Mouse (Mus musculus): ENCODE data around the gene Slc5a5. TPM values are rescaled to one million over a fixed set of nuclear protein-coding genes. Genes with fewer than 3 reads are reported as not detected.

The Slc5a5 gene
- total and polyA plus RNA-seq, 2 experiments from 2014 or later: 0.05 TPM; not detected in 1

DNA sequence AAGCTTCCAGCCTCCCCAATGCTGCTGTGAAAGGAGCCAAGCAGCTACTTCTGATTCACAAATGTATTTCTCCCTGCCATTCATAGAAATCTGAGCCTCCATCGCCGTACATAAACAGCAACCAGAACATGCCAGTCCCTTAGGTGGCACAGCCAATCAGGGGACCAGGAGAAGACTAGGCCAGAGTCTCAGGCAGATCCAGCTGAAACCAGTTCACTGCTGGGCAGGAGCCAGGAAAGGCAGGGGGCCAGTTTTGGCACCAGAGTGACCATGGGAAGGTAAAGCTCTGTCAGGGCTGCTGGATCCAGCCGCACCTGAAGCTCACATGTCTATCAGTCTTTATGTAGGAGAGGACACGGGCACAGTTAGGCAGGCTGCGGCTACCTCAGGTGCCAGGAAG lies 1.9 kb downstream of the Slc5a5 start:
- no peak overlapping the region for H3K4me2 ChIP-seq (ENCODE audit: low read depth, low read length)
- DNase-seq (ENCODE audit: low spot score): no peak
- TF ChIP-seq CTCF (IDR thresholded peaks at IDR 0.05; ENCODE audit: low read depth) (no peak), EP300 (IDR thresholded peaks at IDR 0.05; ENCODE audit: low read depth) (no peak)
- no peak overlapping the region for H3K4me3 ChIP-seq (ENCODE audit: low read depth, low read length)
- no peaks in the 10 kb centered on the region; the same call in 1 of the 2 replicates for H3K4me1 ChIP-seq (ENCODE audit: control insufficient read depth, insufficient read depth)
- H3K27me3 ChIP-seq (ENCODE audit: control insufficient read depth, insufficient read depth, low read length): peaks cover 38% of the 10 kb centered on the region
- no peak for ATAC-seq (ENCODE audit: insufficient read depth, low read depth)
- WGBS: 89% methylated on average over 5 of the region's 5 CpGs
- H3K9ac ChIP-seq (replicated peaks; ENCODE audit: low read depth, low read length): no peak overlapping the region
- peaks cover 19% of the 10 kb centered on the region for H3K36me3 ChIP-seq (replicated peaks; ENCODE audit: control insufficient read depth, insufficient read depth, low read length)
- no peak overlapping the region for H3K27ac ChIP-seq (ENCODE audit: low read depth)
- H3K9me3 ChIP-seq (replicated peaks; ENCODE audit: control insufficient read depth, low read length): no peaks in the 10 kb centered on the region

DNA sequence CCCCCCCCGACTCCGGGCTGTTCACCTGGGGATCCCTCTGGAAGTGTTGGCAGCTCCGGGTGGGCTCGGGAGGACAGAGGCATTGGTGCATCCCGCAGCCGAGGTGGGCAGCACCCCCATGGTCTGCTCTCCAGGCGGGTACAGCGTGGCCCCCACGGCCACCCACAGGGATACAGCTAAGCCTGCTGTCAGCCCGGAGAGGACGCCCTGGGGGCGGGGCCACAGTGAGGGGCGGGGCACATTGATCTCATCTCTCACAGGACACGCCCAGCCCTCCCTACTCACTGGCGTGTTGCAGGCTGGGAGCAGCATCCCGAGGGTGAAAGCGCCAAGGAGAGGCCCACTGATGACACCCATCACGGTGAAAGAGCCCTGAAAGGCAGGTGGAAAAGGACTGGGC lies 4.9 kb downstream of the Slc5a5 start:
- DNase-seq (ENCODE audit: low spot score) (no peak), ATAC-seq (ENCODE audit: insufficient read depth, low read depth) (no peak)
- no peak for TF ChIP-seq EP300 (IDR thresholded peaks at IDR 0.05; ENCODE audit: low read depth)
- TF ChIP-seq CTCF (IDR thresholded peaks at IDR 0.05; ENCODE audit: low read depth): no peak
- Histone ChIP-seq H3K27ac (ENCODE audit: low read depth) (no peak overlapping the region), H3K4me1 (ENCODE audit: control insufficient read depth, insufficient read depth) (no peaks in the 10 kb centered on the region; the same call in 1 of the 2 replicates), H3K4me3 (ENCODE audit: low read depth, low read length) (no peak overlapping the region), H3K4me2 (ENCODE audit: low read depth, low read length) (no peak overlapping the region), H3K9me3 (replicated peaks; ENCODE audit: control insufficient read depth, low read length) (no peaks in the 10 kb centered on the region), H3K36me3 (replicated peaks; ENCODE audit: control insufficient read depth, insufficient read depth, low read length) (no peaks in the 10 kb centered on the region), H3K27me3 (ENCODE audit: control insufficient read depth, insufficient read depth, low read length) (peaks cover 30% of the 10 kb centered on the region), H3K9ac (replicated peaks; ENCODE audit: low read depth, low read length) (no peak overlapping the region)
- WGBS: 7% methylated on average over 17 of the region's 18 CpGs

DNA sequence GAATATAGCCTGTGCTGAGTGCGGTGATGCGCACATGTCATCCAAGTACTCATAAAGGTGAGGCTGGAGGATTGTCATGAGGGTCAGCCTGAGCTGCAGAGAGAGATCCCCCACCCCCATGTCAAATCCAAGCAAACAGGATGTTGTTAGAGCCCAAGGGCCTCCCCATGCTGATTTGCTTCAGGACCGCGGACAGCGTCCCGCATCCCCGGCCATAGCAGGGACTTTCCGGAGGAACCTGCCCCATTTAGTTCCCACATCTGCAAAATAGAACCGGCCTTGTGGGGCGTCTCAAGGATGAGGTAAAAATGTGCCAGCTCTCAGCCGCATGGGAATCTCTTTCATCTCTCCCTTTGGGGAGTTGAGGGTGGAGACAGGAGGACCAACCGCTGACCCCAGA lies 6.9 kb downstream of the Slc5a5 start:
- H3K27me3 ChIP-seq (ENCODE audit: control insufficient read depth, insufficient read depth, low read length): peaks cover 10% of the 10 kb centered on the region
- no peak overlapping the region for H3K9ac ChIP-seq (replicated peaks; ENCODE audit: low read depth, low read length)
- no peak; the same call in 1 of the 2 replicates for ATAC-seq (ENCODE audit: insufficient read depth, low read depth)
- no peaks in the 10 kb centered on the region for H3K9me3 ChIP-seq (replicated peaks; ENCODE audit: control insufficient read depth, low read length)
- no peak overlapping the region for H3K4me2 ChIP-seq (ENCODE audit: low read depth, low read length)
- H3K36me3 ChIP-seq (replicated peaks; ENCODE audit: control insufficient read depth, insufficient read depth, low read length): no peaks in the 10 kb centered on the region
- H3K27ac ChIP-seq (ENCODE audit: low read depth): no peak overlapping the region
- WGBS: 13% methylated on average over 12 of the region's 12 CpGs
- DNase-seq (ENCODE audit: low spot score): no peak
- TF ChIP-seq CTCF (IDR thresholded peaks at IDR 0.05; ENCODE audit: low read depth) (no peak), EP300 (IDR thresholded peaks at IDR 0.05; ENCODE audit: low read depth) (no peak)
- H3K4me3 ChIP-seq (ENCODE audit: low read depth, low read length): no peak overlapping the region
- H3K4me1 ChIP-seq (ENCODE audit: control insufficient read depth, insufficient read depth): peaks cover 5% of the 10 kb centered on the region; the same call in 1 of the 2 replicates

DNA sequence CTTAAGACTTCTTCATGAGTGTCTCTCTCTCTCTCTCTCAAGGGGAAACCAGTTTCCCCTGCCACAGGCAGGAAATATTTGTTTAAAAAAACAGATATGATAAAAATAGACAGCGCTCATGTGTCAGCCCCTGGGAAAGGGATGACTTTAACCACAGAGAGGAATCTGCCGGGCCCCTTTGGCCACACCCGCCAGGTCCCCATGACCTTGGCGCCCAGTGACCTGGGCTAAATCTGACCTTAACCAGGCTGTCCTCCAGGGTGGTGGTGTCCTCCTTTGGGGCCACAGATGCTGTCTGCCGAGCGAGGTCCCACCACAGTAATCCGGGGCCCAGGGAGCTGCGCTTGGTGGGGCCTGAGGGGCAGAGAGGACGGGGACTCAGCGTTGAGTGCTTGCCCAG lies 7.9 kb downstream of the Slc5a5 start:
- no peak overlapping the region for H3K4me2 ChIP-seq (ENCODE audit: low read depth, low read length)
- H3K27ac ChIP-seq (ENCODE audit: low read depth): no peak overlapping the region
- H3K4me3 ChIP-seq (ENCODE audit: low read depth, low read length): no peak overlapping the region
- 71% methylated on average over 10 of the region's 10 CpGs for WGBS
- H3K4me1 ChIP-seq (ENCODE audit: control insufficient read depth, insufficient read depth): peaks cover 5% of the 10 kb centered on the region; the same call in 1 of the 2 replicates
- ATAC-seq (ENCODE audit: insufficient read depth, low read depth) (no peak), DNase-seq (ENCODE audit: low spot score) (no peak)
- TF ChIP-seq EP300 (IDR thresholded peaks at IDR 0.05; ENCODE audit: low read depth) (no peak), CTCF (IDR thresholded peaks at IDR 0.05; ENCODE audit: low read depth) (no peak)
- 0 out of 2 replicates have a peak, but pooled peaks cover 8% of the 10 kb centered on the region for H3K27me3 ChIP-seq (ENCODE audit: control insufficient read depth, insufficient read depth, low read length)
- no peak overlapping the region for H3K9ac ChIP-seq (replicated peaks; ENCODE audit: low read depth, low read length)
- H3K36me3 ChIP-seq (replicated peaks; ENCODE audit: control insufficient read depth, insufficient read depth, low read length): no peaks in the 10 kb centered on the region
- no peaks in the 10 kb centered on the region for H3K9me3 ChIP-seq (replicated peaks; ENCODE audit: control insufficient read depth, low read length)

DNA sequence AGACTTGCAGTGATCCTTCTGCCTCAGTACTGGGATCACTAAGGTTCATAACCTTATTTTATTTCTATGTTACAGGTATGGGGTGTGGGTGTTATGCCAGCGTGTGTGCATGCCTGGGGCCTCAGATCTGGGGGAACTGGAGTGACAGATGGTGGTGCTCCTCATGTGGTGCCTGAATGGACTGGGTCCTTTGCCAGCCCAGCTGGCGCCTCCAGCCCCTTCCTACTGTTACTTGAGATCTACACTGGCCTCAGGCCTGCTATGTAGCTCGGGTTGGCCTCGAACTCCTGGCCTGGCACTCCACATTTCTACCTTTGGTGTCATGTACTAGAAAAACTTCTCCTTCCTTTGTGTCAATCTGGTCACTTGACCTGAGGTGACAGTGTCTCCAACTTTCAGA lies 8.4 kb downstream of the Slc5a5 start:
- H3K4me1 ChIP-seq (ENCODE audit: control insufficient read depth, insufficient read depth): peaks cover 5% of the 10 kb centered on the region; the same call in 1 of the 2 replicates
- no peak overlapping the region for H3K4me3 ChIP-seq (ENCODE audit: low read depth, low read length)
- ATAC-seq (ENCODE audit: insufficient read depth, low read depth) (no peak), DNase-seq (ENCODE audit: low spot score) (no peak)
- no peak overlapping the region for H3K9ac ChIP-seq (replicated peaks; ENCODE audit: low read depth, low read length)
- no peaks in the 10 kb centered on the region for H3K9me3 ChIP-seq (replicated peaks; ENCODE audit: control insufficient read depth, low read length)
- H3K36me3 ChIP-seq (replicated peaks; ENCODE audit: control insufficient read depth, insufficient read depth, low read length): no peaks in the 10 kb centered on the region
- no peak overlapping the region for H3K27ac ChIP-seq (ENCODE audit: low read depth)
- WGBS: 72% methylated on average over 4 of the region's 4 CpGs
- H3K27me3 ChIP-seq (ENCODE audit: control insufficient read depth, insufficient read depth, low read length): 0 out of 2 replicates have a peak, but pooled peaks cover 8% of the 10 kb centered on the region
- TF ChIP-seq EP300 (IDR thresholded peaks at IDR 0.05; ENCODE audit: low read depth) (no peak), CTCF (IDR thresholded peaks at IDR 0.05; ENCODE audit: low read depth) (no peak)
- no peak overlapping the region for H3K4me2 ChIP-seq (ENCODE audit: low read depth, low read length)

DNA sequence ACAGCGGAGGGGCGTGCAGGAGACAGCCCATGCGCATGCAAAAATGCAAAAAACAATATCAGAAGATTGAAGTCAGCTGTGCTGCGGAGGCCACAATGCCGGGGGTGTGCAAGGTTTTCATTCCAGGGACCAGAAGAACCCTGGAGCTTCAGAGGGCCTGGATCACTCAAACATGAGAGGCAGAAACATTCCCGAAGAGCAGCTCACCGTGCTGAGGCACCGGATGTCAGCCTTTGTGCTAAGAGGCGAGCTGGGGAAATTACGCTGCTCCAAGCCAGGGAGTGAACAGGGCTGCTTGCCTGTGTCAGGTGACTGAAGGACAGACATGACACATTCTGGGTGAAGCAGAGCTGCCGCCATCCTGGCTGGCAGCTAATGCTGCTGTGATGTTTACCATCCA lies 12.0 kb downstream of the Slc5a5 start:
- WGBS: 17% methylated on average over 11 of the region's 11 CpGs
- TF ChIP-seq EP300 (IDR thresholded peaks at IDR 0.05; ENCODE audit: low read depth): no peak
- TF ChIP-seq CTCF (IDR thresholded peaks at IDR 0.05; ENCODE audit: low read depth): no peak
- Histone ChIP-seq H3K4me2 (ENCODE audit: low read depth, low read length) (no peak overlapping the region), H3K9ac (replicated peaks; ENCODE audit: low read depth, low read length) (no peak overlapping the region), H3K4me1 (ENCODE audit: control insufficient read depth, insufficient read depth) (peaks cover 5% of the 10 kb centered on the region; the same call in 1 of the 2 replicates), H3K27ac (ENCODE audit: low read depth) (no peak overlapping the region), H3K4me3 (ENCODE audit: low read depth, low read length) (no peak overlapping the region), H3K9me3 (replicated peaks; ENCODE audit: control insufficient read depth, low read length) (no peaks in the 10 kb centered on the region), H3K27me3 (ENCODE audit: control insufficient read depth, insufficient read depth, low read length) (no peaks in the 10 kb centered on the region), H3K36me3 (replicated peaks; ENCODE audit: control insufficient read depth, insufficient read depth, low read length) (no peaks in the 10 kb centered on the region)
- ATAC-seq (ENCODE audit: insufficient read depth, low read depth) (peak; percentile 30; the same call in 1 of the 2 replicates), DNase-seq (ENCODE audit: low spot score) (no peak)
